Mouse (Mus musculus) right cerebral cortex, postnatal 4 days (tissue): ENCODE data around the gene Zbtb49.

Experiments
- DNase-seq: peaks from one replicate; pipeline ENCODE4 v3.0.0-alpha.2; 2022

The Zbtb49 gene

DNA sequence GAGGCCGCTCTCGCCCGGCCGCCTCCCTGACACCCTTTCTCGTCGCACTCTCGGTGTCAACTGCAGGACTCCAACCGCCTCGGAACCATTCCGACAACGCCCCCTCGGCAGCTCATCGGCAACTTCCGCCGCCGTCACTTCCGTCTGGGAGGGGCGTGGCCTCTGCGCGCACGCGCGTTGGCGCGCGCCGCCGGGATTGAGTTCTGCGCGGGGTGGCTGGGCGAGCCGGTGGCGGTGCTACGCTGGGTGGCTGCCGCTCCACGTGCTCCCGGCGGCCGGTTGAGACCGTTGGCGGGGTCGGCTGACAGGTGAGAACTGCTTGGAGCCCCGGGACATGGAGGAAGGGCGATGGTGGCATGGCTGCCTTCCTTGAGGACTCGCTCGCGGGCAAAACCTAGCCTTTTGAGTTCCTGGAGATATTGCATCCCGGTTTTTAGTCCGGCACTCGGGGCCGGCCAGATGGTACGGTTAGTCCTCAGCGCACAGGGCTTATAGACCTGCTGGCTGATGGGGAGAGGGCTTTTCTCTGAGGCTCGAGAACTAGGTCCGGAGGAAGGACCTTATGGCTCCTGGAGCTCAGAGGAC, at the start of gene Zbtb49, which contains the start of gene Lyar:
Zbtb49 (minus strand) TSS at position 130 of the 585 bp plus-strand sequence.
Lyar (plus strand) TSS at position 143 of the 585 bp plus-strand sequence.
- peak; percentile 95 for DNase-seq

DNA sequence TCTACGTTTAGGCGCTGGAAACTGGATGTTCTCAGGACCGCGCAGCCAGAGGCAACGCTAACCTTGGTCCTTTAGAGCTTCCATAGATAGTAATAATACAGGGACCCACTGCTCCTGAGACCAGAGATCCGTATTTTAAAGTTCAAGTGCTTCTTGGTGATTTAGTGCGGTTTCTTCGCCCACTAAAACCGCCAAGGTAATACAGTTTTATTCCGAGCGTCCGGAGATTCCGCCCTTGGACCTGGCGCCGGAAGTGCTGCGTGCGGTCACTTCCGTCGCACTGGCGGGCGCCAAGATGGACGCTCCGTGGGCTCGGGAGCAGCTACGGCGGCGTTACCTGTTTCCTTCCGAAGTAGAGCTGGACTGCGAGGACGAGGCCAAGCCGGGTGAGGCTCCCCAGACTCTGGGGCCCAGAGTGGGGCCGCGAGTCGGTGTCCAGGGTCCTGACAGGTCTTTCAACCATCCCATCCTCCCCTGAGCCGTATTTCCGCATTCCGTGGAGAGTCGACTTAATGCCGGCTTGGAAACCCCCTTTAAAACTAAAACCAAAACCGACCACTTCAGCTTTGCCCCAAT, 39.9 kb upstream of the Zbtb49 start, which contains the start of gene Tmem128:
Tmem128 (plus strand) TSS at position 79 of the 576 bp plus-strand sequence.
- DNase-seq, result peak; percentile 70

DNA sequence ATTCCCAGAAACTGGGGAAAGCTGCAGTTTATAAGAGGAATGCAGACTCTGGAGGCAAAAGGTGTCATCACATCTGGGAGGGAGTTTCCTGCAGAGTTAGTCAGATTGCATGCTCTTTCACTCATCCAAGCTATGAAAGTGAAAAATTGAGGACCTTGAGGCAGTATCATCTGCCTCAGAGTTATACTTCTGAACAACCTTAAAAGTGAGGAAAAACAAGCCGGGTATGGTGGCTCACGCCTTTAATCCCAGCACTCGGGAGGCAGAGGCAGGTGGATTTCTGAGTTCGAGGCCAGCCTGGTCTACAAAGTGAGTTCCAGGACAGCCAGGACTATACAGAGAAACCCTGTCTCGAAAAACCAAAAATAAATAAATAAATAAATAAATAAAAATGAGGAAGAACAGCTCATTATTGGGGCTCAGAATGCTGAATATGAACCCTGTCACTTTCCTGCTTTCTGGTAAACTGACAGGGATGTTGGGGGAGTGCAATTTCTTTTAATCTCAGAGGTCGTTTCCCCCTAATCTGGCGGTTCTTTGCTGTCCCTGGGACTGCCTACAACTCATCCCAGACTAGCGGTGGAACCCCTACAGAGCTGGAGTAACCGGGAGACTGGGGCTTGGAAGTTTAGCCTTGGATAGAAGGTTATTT, 39.3 kb upstream of the Zbtb49 start:
- no peak for DNase-seq

DNA sequence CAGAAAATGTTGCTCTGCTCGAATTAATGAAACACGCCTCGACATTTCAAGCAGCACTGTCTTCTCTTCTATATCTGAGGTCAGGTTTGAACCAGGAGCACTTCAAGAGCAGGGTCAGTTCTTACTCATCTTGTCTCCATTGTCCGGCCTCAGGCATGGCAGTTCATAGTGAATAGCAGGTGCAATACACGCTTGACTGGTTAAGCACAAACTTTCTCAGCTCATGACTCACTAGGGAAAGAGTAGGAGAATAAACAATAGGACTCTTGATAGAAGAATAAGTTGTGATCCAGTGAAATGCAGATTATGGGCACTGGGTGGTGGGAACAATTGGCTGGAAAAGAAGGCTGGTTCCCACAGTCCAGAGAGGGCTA, 38.5 kb upstream of the Zbtb49 start:
- DNase-seq, result no peak

DNA sequence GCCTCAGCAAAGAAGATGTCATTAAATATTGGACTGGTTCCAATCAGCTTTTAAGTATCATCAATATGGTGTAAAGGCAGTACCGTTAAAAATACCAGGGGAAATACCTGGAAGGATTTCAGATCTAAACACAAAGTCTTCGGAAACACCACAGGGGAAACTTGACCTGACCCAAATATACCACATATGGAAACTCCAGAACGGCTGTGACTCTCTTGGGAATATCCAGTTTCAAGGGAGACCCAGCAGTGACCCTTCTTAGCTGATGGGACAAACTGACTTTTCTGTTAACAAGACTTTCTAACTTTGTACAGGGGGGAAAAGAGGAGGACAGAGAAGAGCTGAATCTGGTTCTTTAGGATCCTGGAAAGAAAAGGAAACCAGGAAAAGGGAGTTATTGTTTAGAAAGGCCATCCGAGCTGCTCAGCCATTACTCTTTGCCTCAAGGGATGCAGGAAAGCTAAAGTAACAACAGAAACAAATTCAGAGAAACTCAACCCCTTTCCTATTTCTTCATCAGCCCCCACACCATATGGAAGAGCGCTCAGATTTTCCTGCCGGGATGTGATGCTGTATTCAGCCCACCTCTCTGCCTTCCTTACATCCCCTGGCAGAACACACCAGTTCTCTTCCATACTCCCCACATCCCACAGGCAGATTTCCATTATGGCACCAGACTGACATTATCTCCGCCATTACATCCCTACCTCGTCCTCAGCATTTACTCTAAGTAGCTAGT, 37.9 kb upstream of the Zbtb49 start:
- DNase-seq, result no peak

DNA sequence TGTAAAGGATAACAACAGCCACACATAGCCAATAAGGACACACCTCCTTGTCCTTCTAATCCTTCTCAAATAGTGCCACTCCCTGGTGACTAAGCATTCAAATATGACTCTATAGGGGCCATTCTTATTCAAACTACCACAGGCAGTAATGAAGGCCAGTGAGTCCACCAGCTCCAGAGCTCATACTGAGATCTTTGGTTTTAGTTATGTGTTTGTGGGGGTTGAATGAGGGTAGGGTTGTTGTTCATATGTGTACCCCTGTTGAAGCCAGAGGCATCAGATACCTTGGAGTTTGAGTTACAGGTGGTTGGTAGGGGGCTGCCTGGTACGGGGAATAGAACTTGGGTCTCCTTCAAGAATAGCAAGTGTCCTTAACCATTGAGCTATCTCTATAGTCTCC, 36.3 kb upstream of the Zbtb49 start:
- no peak for DNase-seq

DNA sequence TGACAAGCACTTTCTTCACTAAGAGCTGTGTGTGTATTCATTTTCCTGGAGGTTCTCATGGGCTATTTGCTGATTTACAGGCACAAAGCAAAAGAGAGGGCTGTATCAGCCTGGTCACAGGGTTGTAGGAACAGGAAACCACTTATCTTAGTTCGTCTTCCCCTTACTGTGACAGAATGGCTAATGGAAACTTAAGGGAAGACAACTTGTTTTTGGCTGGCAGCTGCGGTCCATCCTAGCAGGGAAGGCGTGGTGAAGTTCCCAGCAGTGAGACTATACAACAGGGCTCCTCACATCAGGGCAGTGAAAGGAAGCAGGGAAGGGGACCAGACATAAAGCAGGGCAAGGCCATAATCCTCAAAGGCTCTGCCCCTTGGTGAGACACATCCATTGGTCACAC, 35.4 kb upstream of the Zbtb49 start:
- no peak for DNase-seq

DNA sequence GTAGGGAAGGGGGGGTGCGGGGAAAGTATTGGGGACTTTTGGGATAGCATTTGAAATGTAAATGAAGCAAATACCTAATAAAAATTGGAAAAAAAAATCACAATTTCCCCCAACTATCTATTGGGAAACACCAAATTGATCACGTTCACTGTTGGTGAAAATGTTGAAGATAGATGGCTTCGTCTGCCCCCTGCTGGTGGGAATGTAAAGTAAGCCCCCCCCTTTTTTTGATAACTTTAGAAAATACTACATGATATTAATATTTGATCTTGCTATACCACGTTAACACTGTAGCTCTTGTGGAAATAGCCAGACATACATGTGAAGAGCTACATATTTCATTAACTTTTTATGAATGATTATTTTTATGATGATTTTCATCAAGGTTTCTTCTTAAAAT, 34.9 kb upstream of the Zbtb49 start:
- no peak for DNase-seq

DNA sequence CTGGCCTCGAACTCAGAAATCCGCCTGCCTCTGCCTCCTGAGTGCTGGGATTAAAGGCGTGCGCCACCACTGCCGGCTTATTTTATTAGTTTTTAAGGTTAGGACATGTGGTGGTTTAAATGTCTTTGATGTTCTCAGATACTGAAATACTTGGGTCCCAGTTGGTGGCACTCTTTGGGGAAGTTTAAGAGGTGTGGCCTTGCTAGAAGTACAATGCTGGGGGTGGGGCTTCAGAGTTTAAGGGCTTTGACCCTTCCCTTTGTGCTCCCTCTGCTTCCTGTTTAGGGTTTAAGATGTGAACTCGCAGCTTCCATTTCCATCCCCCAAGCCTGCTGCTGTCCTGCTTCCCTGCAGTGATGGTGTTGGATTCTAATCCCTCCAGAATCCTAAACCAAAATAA, 21.7 kb upstream of the Zbtb49 start:
- no peak for DNase-seq

DNA sequence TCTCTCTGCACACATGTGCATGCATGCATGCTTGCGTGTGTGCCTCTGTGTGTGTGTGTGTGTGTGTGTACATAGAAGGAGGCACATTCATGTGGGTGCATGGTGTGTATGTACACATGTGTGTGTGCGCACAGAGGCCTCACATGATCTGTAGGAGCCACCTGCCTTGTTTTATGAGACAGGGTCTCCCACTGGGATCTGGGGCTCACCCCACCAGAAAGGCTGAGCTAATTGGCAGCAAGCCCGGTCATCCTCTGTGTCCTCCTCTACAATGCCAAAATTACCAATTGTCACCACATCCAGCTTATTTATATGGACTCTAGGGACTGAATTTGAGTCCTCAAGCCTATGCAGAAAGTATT, 21.2 kb upstream of the Zbtb49 start:
- DNase-seq, result no peak

DNA sequence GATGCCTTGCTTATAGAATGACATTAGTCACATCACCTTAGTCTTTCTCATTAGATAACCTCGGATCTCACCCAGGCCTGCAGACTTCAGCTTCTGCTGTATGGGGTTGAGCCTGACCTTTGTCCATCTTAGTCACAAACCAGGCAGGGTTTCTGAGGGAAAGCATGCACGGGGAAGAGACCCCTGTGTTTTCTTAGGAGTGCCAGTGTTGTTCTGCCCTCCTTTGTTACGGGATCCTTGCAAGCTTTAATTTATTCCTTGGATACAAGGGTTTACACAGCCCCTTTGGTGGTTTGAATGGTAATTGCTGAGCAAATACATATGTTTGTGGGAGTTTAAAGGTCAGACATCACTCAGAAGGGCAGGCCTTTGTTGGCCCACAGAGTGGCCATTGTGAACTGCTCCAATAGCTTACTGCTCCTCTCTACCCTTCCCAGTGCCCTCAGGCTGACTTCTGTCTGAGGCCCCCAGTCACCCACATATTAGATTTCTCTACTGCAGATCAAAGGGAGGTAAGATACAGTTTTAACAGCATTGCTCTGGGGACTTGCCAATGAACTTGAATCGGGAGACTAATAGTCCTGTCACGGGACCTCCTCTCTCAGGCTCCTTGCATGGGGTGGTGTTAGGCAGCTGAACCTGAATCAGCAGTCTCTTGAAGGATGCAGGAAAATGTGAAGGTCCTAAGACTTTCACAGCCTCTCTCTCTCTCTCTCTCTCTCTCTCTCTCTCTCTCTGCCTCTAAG, 20.6 kb upstream of the Zbtb49 start:
- no peak for DNase-seq

DNA sequence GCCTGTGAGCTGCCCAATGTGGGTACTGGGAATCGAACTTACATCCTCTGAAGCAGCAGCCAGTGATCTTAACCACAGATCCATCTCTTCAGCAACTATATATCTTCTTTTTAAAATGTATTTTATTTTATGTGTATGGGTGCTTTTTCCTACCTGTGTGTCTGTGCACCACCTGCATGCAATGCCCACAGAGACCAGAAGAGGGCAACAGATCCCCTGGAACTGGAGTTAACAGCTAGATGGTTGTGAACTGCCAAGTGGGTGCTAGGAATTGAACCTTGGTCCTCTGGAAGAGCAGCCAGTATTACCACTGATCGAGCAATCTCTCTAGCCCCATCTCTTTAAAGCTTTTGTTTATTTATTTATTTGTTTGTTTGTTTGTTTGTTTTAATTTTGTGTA, 16.4 kb upstream of the Zbtb49 start:
- DNase-seq, result no peak

DNA sequence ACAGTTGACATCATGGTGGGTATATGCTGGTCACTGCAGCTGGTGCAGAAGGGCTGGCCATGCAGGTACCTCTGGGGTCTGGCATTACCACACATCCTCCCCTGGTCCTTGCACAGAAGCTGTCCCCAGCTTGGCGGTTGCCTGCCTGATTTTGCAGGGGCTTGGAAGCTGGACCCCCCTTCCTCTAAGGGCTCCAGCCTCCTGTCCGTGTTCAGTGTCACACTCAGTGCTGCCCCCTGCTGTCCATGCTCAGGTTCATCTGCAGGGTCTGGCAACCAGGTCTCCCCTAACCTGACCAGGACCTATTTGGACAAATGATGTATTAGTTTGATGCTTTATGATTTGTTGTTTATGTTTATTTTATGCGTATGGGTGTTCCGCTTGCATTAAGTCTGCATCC, 15.2 kb upstream of the Zbtb49 start:
- DNase-seq, result peak; percentile 71

DNA sequence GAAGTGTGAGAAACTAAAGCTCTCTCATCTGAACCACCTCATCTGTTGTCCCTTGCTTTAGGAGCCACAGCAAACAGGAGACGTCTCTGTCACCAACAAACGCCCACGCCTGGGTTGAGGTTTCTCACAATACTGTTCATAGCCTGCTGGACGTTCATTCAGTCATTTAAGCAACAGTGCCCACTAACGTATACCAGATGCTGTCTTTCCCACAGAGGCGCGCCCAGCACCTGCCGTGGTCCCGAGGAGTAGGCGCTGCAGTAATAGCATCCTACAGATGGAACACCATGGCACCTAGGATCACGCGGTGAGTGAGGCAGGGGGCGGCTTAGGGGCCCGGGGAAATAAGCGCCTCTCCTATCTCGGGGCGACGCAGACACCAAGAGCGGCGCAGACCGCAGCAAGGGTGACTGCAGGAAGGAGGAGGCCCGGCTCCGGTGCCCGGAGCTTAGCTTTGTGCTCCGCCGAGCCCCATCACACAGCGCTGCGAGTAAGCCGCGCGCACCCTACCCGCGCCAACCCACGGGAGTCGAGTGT, 418 bp downstream of the Zbtb49 start:
- DNase-seq, result peak; percentile 21

DNA sequence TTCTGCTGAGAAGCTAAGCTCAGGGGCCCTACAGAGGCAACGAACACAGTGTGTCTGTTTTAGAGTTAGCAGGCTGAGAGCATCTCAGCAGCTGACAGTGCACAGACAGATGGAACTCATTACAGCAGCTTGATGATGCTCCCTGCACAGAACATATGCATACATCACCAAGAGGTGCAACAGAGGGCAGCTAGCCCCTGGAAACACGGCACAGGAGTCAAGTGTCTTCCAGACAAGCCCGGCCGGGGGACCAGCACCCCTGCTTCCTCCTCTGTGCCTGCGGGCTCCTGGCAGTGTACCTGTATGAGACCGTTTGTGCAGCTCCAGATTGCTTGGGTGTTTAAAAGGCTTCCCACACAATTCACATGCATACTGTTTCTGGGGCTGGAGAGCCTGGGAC, 7.2 kb downstream of the Zbtb49 start:
- no peak for DNase-seq

DNA sequence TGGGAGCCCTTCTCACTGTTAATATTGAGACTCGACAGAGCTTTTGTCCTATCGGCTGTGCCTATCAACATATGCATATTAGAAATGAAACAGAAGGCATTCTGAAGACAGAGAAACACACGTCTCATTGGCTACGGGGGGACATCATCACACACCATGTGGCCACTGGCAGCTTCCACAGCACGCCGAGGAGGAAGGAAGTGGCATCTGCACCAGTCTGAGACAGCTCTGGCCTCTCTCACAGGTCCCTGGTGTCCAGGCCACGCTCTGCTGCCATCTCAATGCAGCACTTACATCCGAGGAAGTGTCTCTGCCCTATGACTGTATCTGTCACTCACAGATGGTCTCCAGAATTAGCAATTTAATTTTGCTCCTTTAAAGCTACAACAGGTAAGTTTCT, 8.6 kb downstream of the Zbtb49 start:
- no peak for DNase-seq

DNA sequence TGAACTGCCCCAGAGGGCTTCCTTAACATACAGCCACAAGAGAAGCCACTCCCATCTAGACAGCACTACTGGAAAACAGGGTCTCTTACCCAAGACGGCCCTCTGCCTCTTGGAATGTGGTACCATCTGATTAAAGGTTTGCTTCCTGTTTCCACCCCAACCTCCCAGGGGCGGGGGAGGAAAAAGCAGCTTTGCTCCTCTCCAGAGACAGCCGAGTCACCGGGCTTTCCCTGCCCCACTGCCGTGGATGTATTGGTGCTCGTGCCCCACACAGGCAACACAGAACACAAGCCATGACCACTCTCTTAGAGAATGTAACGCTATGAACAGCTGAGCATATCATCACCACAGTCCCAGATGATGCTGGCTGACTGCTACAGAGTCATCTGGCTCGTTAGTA, 11.3 kb downstream of the Zbtb49 start:
- no peak for DNase-seq

DNA sequence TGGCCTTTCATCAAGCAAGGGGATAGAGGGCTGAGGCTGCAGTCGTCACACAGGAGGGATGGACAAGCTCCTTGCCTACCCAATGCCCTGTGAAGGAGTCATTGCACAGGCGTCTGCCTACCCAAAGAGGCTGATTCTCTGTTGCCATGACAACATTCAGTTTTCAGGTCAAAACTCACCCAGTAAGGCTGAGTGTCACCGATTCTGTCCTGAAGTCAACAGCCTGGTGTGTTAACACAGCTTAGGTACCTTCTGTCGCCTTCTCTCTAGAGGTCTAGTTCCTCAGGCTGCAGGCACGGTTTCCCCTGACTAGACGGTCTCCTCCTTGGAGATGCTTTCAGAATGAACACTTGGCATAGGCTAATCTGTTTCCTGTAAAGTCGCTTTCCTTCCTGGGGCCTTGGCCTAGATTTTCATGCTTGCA, 14.9 kb downstream of the Zbtb49 start:
- no peak for DNase-seq

DNA sequence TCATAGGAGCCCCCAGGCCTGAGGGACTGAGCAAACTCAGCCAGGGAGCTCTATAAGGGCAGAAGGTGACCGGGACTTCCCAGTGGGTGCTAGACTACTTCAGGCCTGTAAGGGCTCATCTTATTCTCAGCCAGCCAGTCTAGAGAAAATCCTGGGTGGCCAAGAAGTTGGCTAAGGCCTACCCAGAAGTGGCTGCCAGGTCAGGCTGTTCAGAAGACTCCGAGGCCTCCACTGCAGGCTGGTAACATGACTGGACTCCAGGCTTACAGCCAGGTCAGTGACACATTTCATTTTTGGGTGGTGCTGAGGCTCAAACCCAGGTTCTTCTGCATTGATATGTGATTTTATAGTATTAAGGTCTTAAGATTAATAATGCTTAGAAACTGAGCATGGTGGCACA, 20.6 kb downstream of the Zbtb49 start:
- no peak for DNase-seq

DNA sequence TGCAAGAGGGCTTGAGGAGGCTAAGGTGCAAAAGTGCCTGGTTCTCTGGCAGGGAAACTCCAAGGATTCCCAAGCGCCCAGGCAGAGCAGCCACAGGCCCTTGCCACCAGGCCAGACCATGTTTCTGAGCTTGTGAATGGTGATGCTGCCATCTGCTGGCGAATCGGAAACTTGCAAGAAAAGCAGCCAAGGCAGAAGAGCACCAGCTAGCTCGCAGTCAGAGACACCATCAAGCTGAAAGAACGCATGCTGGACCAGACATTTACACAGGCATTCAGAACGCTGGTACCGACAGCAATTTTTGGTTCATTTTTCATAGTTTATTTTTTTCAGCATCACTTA, 22.8 kb downstream of the Zbtb49 start:
- peak; percentile 91 for DNase-seq

DNA sequence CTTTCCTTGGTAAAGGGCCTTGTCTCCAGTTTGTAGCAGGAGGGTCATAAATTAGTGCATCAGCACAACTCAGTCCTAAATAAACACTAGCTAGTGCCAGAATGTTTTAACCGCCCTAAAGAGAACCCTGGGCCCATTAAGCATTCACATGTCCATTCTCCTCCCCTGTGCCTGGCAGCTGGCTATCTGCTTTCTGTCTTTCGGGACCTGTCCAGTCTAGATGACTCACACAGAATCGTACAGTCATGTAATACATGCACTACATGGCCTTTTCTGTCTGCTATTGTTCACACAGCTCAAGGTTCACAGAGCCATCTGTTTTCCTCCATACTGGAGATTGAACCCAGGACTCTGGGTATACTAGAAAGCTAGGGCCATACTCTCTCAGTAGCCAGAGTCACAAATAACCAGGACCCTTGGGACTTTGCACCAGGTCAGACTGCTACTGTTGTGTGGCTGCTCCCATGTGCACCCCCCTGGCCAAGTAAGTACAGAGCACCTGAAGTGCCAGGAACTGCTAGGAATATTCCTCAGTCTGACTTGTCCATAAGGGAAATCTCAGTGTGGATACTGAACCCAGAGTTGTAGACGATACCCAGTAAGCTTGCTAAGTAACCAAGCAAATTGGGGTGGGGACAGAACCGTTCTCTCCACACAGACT, 23.3 kb downstream of the Zbtb49 start:
- DNase-seq, result no peak

DNA sequence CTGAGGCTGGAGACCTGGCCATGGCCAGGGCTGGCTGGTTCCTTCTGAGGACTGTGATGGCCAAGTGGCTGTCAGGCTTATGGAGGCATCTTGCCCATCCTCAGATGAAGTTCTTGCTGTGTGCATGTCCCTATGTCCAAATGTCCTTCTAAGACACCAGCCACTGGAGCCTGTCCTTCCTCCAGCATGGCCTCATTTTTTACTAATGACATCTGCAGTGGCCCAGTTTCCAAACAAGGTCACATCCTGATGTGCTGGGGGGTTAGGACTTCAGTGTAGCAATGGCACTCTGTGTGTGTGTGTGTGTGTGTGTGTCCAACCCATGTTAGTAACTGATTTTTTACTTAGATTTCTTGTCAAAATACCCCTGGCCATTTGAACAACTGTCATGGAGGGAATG, 24.3 kb downstream of the Zbtb49 start:
- no peak for DNase-seq

DNA sequence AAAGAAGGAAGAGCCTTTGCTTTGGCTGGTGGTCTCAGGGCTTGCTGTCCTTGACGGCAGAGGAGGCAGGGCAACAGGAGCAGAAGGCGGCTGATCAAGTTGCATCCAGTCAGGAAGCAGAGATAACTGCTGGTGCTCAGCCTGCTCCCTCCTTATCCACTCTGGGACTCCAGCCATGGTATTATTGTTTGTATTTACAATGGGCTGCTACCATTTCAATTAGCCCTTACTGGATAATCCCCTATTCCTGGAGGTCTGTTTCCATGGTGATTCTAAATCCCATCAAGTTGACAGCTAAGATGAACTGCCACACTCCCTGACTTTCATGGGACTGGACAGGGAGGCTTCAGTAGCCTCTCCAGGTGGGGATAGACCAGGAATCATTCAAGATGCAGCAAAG, 25.3 kb downstream of the Zbtb49 start:
- DNase-seq, result no peak
